Mouse (Mus musculus): ENCODE data around the gene Tmem63a. TPM values are rescaled to one million over a fixed set of nuclear protein-coding genes. Genes with fewer than 3 reads are reported as not detected.

Gene Tmem63a
- polyA plus RNA-seq, 2 experiments: 4.6 to 6.8 TPM

- Histone ChIP-seq H3K27ac (no peak overlapping the region), H3K4me3 (ENCODE audit: insufficient read depth in 1 of 2, low read depth in 2 of 2, low read length in 2 of 2) (no peak overlapping the region), H3K9me3 (ENCODE audit: control insufficient read depth, low read length) (no peaks in the 10 kb centered on the region), H3K4me1 (replicated peaks; ENCODE audit: control insufficient read depth in 2 of 2, insufficient read depth in 2 of 2, low read length in 1 of 2) (no peaks in the 10 kb centered on the region), H3K36me3 (replicated peaks; ENCODE audit: control insufficient read depth, insufficient read depth, low read depth) (no peaks in the 10 kb centered on the region), H3K27me3 (ENCODE audit: control insufficient read depth, insufficient read depth, low read length) (peaks cover 3% of the 10 kb centered on the region; the same call in 1 of the 2 replicates), H3K4me2 (ENCODE audit: low read depth) (no peak overlapping the region), H3K9ac (replicated peaks) (no peak overlapping the region)
- TF ChIP-seq CTCF (IDR thresholded peaks at IDR 0.05; ENCODE audit: low read depth) (no peak), EP300 (IDR thresholded peaks at IDR 0.05; ENCODE audit: low read depth) (no peak)
- ATAC-seq (ENCODE audit: insufficient read depth): no peak
- no peak for DNase-seq (ENCODE audit: low read depth in 3 of 3, low spot score in 3 of 3)
- WGBS (ENCODE audit: insufficient replicate concordance): 76% methylated on average over 2 of the region's 2 CpGs
Measured at GRCm38 (mm10) chr1:180924737-180925136, 17.4 kb upstream of the Tmem63a start.

- TF ChIP-seq CTCF (IDR thresholded peaks at IDR 0.05; ENCODE audit: low read depth) (no peak), EP300 (IDR thresholded peaks at IDR 0.05; ENCODE audit: low read depth) (no peak)
- 48% methylated on average over 4 of the region's 4 CpGs for WGBS (ENCODE audit: insufficient replicate concordance)
- DNase-seq (ENCODE audit: low read depth in 3 of 3, low spot score in 3 of 3): no peak
Measured at GRCm38 (mm10) chr1:180926286-180926685, 15.9 kb upstream of the Tmem63a start.

GRCm38 (mm10) chr1:180929599-180929998 lies 12.5 kb upstream of the Tmem63a start:
- Histone ChIP-seq H3K4me3 (ENCODE audit: insufficient read depth in 1 of 2, low read depth in 2 of 2, low read length in 2 of 2) (no peak overlapping the region), H3K9ac (replicated peaks) (no peak overlapping the region), H3K9me3 (ENCODE audit: control insufficient read depth, low read length) (no peaks in the 10 kb centered on the region), H3K27ac (no peak overlapping the region), H3K27me3 (ENCODE audit: control insufficient read depth, insufficient read depth, low read length) (peaks cover 6% of the 10 kb centered on the region), H3K4me2 (ENCODE audit: low read depth) (no peak overlapping the region), H3K36me3 (replicated peaks; ENCODE audit: control insufficient read depth, insufficient read depth, low read depth) (no peaks in the 10 kb centered on the region), H3K4me1 (replicated peaks; ENCODE audit: control insufficient read depth in 2 of 2, insufficient read depth in 2 of 2, low read length in 1 of 2) (no peaks in the 10 kb centered on the region; a peak in 1 of 4 replicates)
- DNase-seq (ENCODE audit: low read depth in 3 of 3, low spot score in 3 of 3) (no peak), ATAC-seq (ENCODE audit: insufficient read depth) (no peak)
- TF ChIP-seq EP300 (IDR thresholded peaks at IDR 0.05; ENCODE audit: low read depth) (no peak), CTCF (IDR thresholded peaks at IDR 0.05; ENCODE audit: low read depth) (no peak)
- WGBS (ENCODE audit: insufficient replicate concordance): 17% methylated on average over 2 of the region's 2 CpGs

More at GRCm38 (mm10) chr1:180926286-180926685, 15.9 kb upstream of the Tmem63a start:
- Histone ChIP-seq H3K4me2 (ENCODE audit: low read depth) (no peak overlapping the region), H3K4me1 (replicated peaks; ENCODE audit: control insufficient read depth in 2 of 2, insufficient read depth in 2 of 2, low read length in 1 of 2) (no peaks in the 10 kb centered on the region), H3K27me3 (ENCODE audit: control insufficient read depth, insufficient read depth, low read length) (peaks cover 3% of the 10 kb centered on the region; the same call in 1 of the 2 replicates), H3K9ac (replicated peaks) (no peak overlapping the region), H3K9me3 (ENCODE audit: control insufficient read depth, low read length) (no peaks in the 10 kb centered on the region), H3K36me3 (replicated peaks; ENCODE audit: control insufficient read depth, insufficient read depth, low read depth) (no peaks in the 10 kb centered on the region), H3K4me3 (ENCODE audit: insufficient read depth in 1 of 2, low read depth in 2 of 2, low read length in 2 of 2) (no peak overlapping the region), H3K27ac (no peak overlapping the region)
- ATAC-seq (ENCODE audit: insufficient read depth): no peak

GRCm38 (mm10) chr1:180931106-180931505 lies 11.0 kb upstream of the Tmem63a start:
- no peak overlapping the region for H3K9ac ChIP-seq (replicated peaks)
- no peaks in the 10 kb centered on the region for H3K9me3 ChIP-seq (ENCODE audit: control insufficient read depth, low read length)
- no peak overlapping the region for H3K27ac ChIP-seq
- no peak overlapping the region for H3K4me2 ChIP-seq (ENCODE audit: low read depth)
- DNase-seq (ENCODE audit: low read depth in 3 of 3, low spot score in 3 of 3): no peak
- 70% methylated on average over 3 of the region's 3 CpGs for WGBS (ENCODE audit: insufficient replicate concordance)
- peaks cover 11% of the 10 kb centered on the region for H3K27me3 ChIP-seq (ENCODE audit: control insufficient read depth, insufficient read depth, low read length)
- peaks cover 0 to 5% of the 10 kb centered on the region in 2 experiments; a peak in 3 of 4 replicates for H3K4me1 ChIP-seq (replicated peaks; ENCODE audit: control insufficient read depth in 2 of 2, insufficient read depth in 2 of 2, low read length in 1 of 2)
- TF ChIP-seq CTCF (IDR thresholded peaks at IDR 0.05; ENCODE audit: low read depth) (no peak), EP300 (IDR thresholded peaks at IDR 0.05; ENCODE audit: low read depth) (no peak)
- no peak for ATAC-seq (ENCODE audit: insufficient read depth)
- no peaks in the 10 kb centered on the region for H3K36me3 ChIP-seq (replicated peaks; ENCODE audit: control insufficient read depth, insufficient read depth, low read depth)
- H3K4me3 ChIP-seq (ENCODE audit: insufficient read depth in 1 of 2, low read depth in 2 of 2, low read length in 2 of 2): no peak overlapping the region

- peaks cover 8% of the 10 kb centered on the region for H3K27me3 ChIP-seq (ENCODE audit: control insufficient read depth, insufficient read depth, low read length)
- no peaks in the 10 kb centered on the region for H3K9me3 ChIP-seq (ENCODE audit: control insufficient read depth, low read length)
- no peak for ATAC-seq (ENCODE audit: insufficient read depth)
- no peak overlapping the region for H3K27ac ChIP-seq
- H3K36me3 ChIP-seq (replicated peaks; ENCODE audit: control insufficient read depth, insufficient read depth, low read depth): no peaks in the 10 kb centered on the region
- H3K4me2 ChIP-seq (ENCODE audit: low read depth): no peak overlapping the region
- H3K9ac ChIP-seq (replicated peaks): no peak overlapping the region
- no peak overlapping the region for H3K4me3 ChIP-seq (ENCODE audit: insufficient read depth in 1 of 2, low read depth in 2 of 2, low read length in 2 of 2)
- peaks cover 8 to 15% of the 10 kb centered on the region in 2 experiments for H3K4me1 ChIP-seq (replicated peaks; ENCODE audit: control insufficient read depth in 2 of 2, insufficient read depth in 2 of 2, low read length in 1 of 2)
- 45% methylated on average over 6 of the region's 6 CpGs for WGBS (ENCODE audit: insufficient replicate concordance)
- DNase-seq (ENCODE audit: low read depth in 3 of 3, low spot score in 3 of 3): no peak
- TF ChIP-seq EP300 (IDR thresholded peaks at IDR 0.05; ENCODE audit: low read depth): no peak
- no peak for TF ChIP-seq CTCF (IDR thresholded peaks at IDR 0.05; ENCODE audit: low read depth)
Measured at GRCm38 (mm10) chr1:180933659-180934058, 8.5 kb upstream of the Tmem63a start.

Measured in liver, embryonic 14.5 days (tissue).